Comparison of ENCODE assay signal across 8 mouse cellular contexts in genomic region chr1:85751932-85752680, GRCm38 (mm10). TPM values are rescaled to one million over a fixed set of nuclear protein-coding genes. Genes with fewer than 3 reads are reported as not detected.
A peak's percentile ranks its signal among the peaks of the same experiment; 100 is the strongest.
DNase-seq lines count a peak whose midpoint lies in the region; ATAC-seq and TF ChIP-seq lines count a peak whose summit lies in the region.

No protein-coding gene starts in this region.

- no peak for TF ChIP-seq POLR2A in cerebellum, adult 2 months (IDR thresholded peaks at IDR 0.05; ENCODE audit: borderline replicate concordance, insufficient read depth, low read length)

- DNase-seq in heart, adult 11 months = no peak
- peak; percentile 66 for DNase-seq in CD4-positive, CD25-positive, alpha-beta regulatory T cell, adult 2 months (ENCODE audit: low read depth, low spot score)
- DNase-seq in cerebellum, adult 2 months = no peak
- no peak for DNase-seq in frontal cortex, postnatal 36 days (ENCODE audit: low spot score in 2 of 2)
- no peak for DNase-seq in adrenal gland, postnatal 25 days

- H3K4me2 ChIP-seq in heart, embryonic 16.5 days (ENCODE audit: low read depth, low read length) = peak overlapping the region; percentile 5

- H3K9me3 ChIP-seq in heart, embryonic 16.5 days (replicated peaks; ENCODE audit: control insufficient read depth, low read length) = no peaks in the 10 kb centered on the region
- H3K9me3 ChIP-seq in megakaryocyte, embryonic 14.5 days = no peaks in the 10 kb centered on the region

- WGBS in heart, embryonic 16.5 days = 69% methylated on average over 11 of the region's 11 CpGs
- 71% methylated on average over 11 of the region's 11 CpGs for WGBS in cerebellum, adult 2 months

- no peaks in the 10 kb centered on the region for H3K27me3 ChIP-seq in heart, embryonic 16.5 days (ENCODE audit: control insufficient read depth, insufficient read depth, low read length)
- peaks cover 7% of the 10 kb centered on the region for H3K27me3 ChIP-seq in megakaryocyte, embryonic 14.5 days (replicated peaks)
- no peaks in the 10 kb centered on the region for H3K27me3 ChIP-seq in cerebellum, adult 2 months (ENCODE audit: control insufficient read depth, insufficient read depth, low read length)

- no peak overlapping the region; the same call in 1 of the 2 replicates for H3K4me3 ChIP-seq in heart, embryonic 16.5 days (ENCODE audit: low read length)
- H3K4me3 ChIP-seq in megakaryocyte, embryonic 14.5 days (replicated peaks) = peak overlapping the region; percentile 77
- no peak overlapping the region for H3K4me3 ChIP-seq in cerebellum, adult 2 months (replicated peaks; ENCODE audit: insufficient read depth, low read depth, low read length)

- peak; percentile 17; the same call in 1 of the 2 replicates for ATAC-seq in heart, embryonic 16.5 days (replicated peaks; ENCODE audit: extremely low read depth, insufficient read depth, low FRiP score)
- peak; percentile 52 for ATAC-seq in common myeloid progenitor, adult 5-6 weeks (replicated peaks; ENCODE audit: low read depth, poor library complexity, severe bottlenecking)

- peak overlapping the region; percentile 2; the same call in 1 of the 2 replicates for H3K9ac ChIP-seq in heart, embryonic 16.5 days (ENCODE audit: low read length)

- TF ChIP-seq CTCF in cerebellum, adult 2 months (IDR thresholded peaks at IDR 0.05; ENCODE audit: borderline replicate concordance, insufficient read depth, low read depth, low read length) = no peak

- H3K27ac ChIP-seq in heart, embryonic 16.5 days (ENCODE audit: low read length) = peak overlapping the region; percentile 57
- no peak overlapping the region for H3K27ac ChIP-seq in cerebellum, adult 2 months (ENCODE audit: insufficient read depth, low read length)

- H3K4me1 ChIP-seq in heart, embryonic 16.5 days (ENCODE audit: control insufficient read depth, insufficient read depth, low read length) = peaks cover 6% of the 10 kb centered on the region
- H3K4me1 ChIP-seq in megakaryocyte, embryonic 14.5 days = peaks cover 39% of the 10 kb centered on the region
- H3K4me1 ChIP-seq in cerebellum, adult 2 months (ENCODE audit: control insufficient read depth, insufficient read depth, low read length) = no peaks in the 10 kb centered on the region

- no peaks in the 10 kb centered on the region for H3K36me3 ChIP-seq in heart, embryonic 16.5 days (ENCODE audit: control insufficient read depth, insufficient read depth)
- no peaks in the 10 kb centered on the region for H3K36me3 ChIP-seq in megakaryocyte, embryonic 14.5 days (replicated peaks; ENCODE audit: low read length)

RNA-seq across cellular contexts. Expression of gene A630001G21Rik, which starts 26.3 kb away (rescaled TPM):
- 0.86 and 2.6 TPM in 2 replicates for polyA plus RNA-seq in heart, embryonic 16.5 days (2015; fragmentation: Nextera tagmentation; extraction: Ambion mirVana)
- 46.6 and 54.3 TPM in 2 replicates for total RNA-seq in common myeloid progenitor, adult 5-6 weeks (2017)
- polyA plus RNA-seq in megakaryocyte, embryonic 14.5 days (2012; ENCODE audit: insufficient read depth, low replicate concordance) = 5.2 TPM in 1 of 2 replicates, not detected in the other
- 0.30 and 0.49 TPM in 2 replicates for polyA plus RNA-seq in cerebellum, adult 2 months (2012; rRNA removed)
- 0.58 and 1.0 TPM in 2 replicates for total RNA-seq in adrenal gland, postnatal 25 days (2021)

RNA-seq across cellular contexts. Expression of gene Cab39, which starts 41.1 kb away (rescaled TPM):
- polyA plus RNA-seq in heart, embryonic 16.5 days (2015; fragmentation: Nextera tagmentation; extraction: Ambion mirVana) = 23.5 and 24.1 TPM in 2 replicates
- 102 and 110 TPM in 2 replicates for total RNA-seq in common myeloid progenitor, adult 5-6 weeks (2017)
- 9.3 and 12.9 TPM in 2 replicates for polyA plus RNA-seq in megakaryocyte, embryonic 14.5 days (2012; ENCODE audit: insufficient read depth, low replicate concordance)
- polyA plus RNA-seq in cerebellum, adult 2 months (2012; rRNA removed) = 121 and 127 TPM in 2 replicates
- 113 and 114 TPM in 2 replicates for total RNA-seq in adrenal gland, postnatal 25 days (2021)
